Mouse (Mus musculus): ENCODE measurements at regions not wholly inside any gene's neighbourhood (a gene's known extent, or its start where the extent isn't known, plus 50 kb on each side); places are given as distances from the start of the nearest gene placed in this dataset.

GRCm38 (mm10) chr13:18063677-18064076, 70.5 kb upstream of the Yae1d1 start:
- no peak for DNase-seq

- DNase-seq: no peak
These were observed 67.1 kb upstream of the Yae1d1 start for GRCm38 (mm10) chr13:18060265-18060664.

- DNase-seq: peak; percentile 3
These were observed 64.2 kb upstream of the Yae1d1 start for GRCm38 (mm10) chr13:18057231-18057912.

GRCm38 (mm10) chr13:18056816-18057215, 63.7 kb upstream of the Yae1d1 start:
- no peak for DNase-seq

DNA sequence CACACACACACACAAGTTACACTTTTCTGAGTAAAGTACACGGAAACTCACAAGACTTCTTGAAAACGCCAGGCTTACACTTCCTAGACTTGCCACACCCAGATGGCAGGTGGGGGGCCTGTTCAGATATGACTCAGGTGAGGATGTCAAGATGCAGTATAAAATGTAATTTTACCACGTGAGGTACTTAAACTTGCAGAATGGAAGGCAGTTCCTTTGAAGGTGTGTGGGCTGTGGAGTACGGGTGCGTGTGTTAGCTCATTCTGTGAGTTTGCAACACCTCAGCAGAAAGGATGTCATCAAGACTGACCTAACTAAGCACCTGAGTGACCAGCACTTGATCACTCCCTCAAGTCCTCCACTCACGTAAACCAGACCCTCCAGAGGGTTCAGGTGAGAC, 50.0 kb upstream of the Yae1d1 start:
- DNase-seq: no peak

All from kidney, adult 11 months (tissue).